Mouse (Mus musculus) embryonic fibroblast, embryonic 13.5 days (primary cell): ENCODE measurements around the gene Mllt3. TPM values are rescaled to one million over a fixed set of nuclear protein-coding genes. Genes with fewer than 3 reads are reported as not detected.

ENCODE experiments used
- H3K27ac ChIP-seq: 2 replicates; pipeline ENCODE4 v1.5.1; 2012; ENCODE audit warnings: low read length, control low read depth, inconsistent platforms; ENCODE audit not compliant: insufficient read depth
- H3K4me1 ChIP-seq: 2 replicates; pipeline ENCODE4 v1.6.1; 2011; ENCODE audit warnings: low read length; ENCODE audit not compliant: control insufficient read depth, insufficient read depth
- H3K4me3 ChIP-seq: 2 replicates; pipeline ENCODE4 v1.5.1; 2011; ENCODE audit warnings: mild to moderate bottlenecking, control low read depth, low read length; ENCODE audit not compliant: insufficient read depth
- CTCF ChIP-seq: IDR thresholded peaks from 2 replicates; pipeline ENCODE4 v1.5.1; 2011; ENCODE audit warnings: mild to moderate bottlenecking, control low read depth, low read length, moderate library complexity, borderline replicate concordance; ENCODE audit not compliant: insufficient read depth
- POLR2A ChIP-seq: IDR thresholded peaks from 2 replicates; pipeline ENCODE4 v1.6.1; 2011; ENCODE audit warnings: low read depth, mild to moderate bottlenecking, control low read depth, low read length, moderate library complexity
- polyA plus RNA-seq: library from polyadenylated mRNA; stranded (reverse); fragments of >200 nt; gene quantifications from 2 replicates; pipeline ENCODE4 v1.2.4, GENCODE M21; 2011; ENCODE audit warnings: low read depth; ENCODE audit not compliant: missing spikeins, insufficient read length

The Mllt3 gene
- polyA plus RNA-seq, 1 experiment, result 42.0 TPM

GRCm38 (mm10) chr4:87767711-87768561 is 265.2 kb downstream of the Mllt3 start:
- no peaks in the 10 kb centered on the region for H3K4me1 ChIP-seq
- H3K27ac ChIP-seq, result no peak overlapping the region
- no peak overlapping the region for H3K4me3 ChIP-seq
- no peak for TF ChIP-seq POLR2A
- TF ChIP-seq CTCF, result no peak

GRCm38 (mm10) chr4:87765729-87766128 is 267.4 kb downstream of the Mllt3 start:
- H3K4me3 ChIP-seq, result no peak overlapping the region
- no peak overlapping the region for H3K27ac ChIP-seq
- TF ChIP-seq CTCF (no peak), POLR2A (no peak)
- no peaks in the 10 kb centered on the region for H3K4me1 ChIP-seq

GRCm38 (mm10) chr4:87761075-87761474 is 272.1 kb downstream of the Mllt3 start:
- H3K4me3 ChIP-seq, result no peak overlapping the region
- TF ChIP-seq POLR2A, result no peak
- no peak for TF ChIP-seq CTCF
- H3K27ac ChIP-seq, result no peak overlapping the region
- no peaks in the 10 kb centered on the region for H3K4me1 ChIP-seq

- no peak overlapping the region for H3K27ac ChIP-seq
- no peak overlapping the region for H3K4me3 ChIP-seq
- H3K4me1 ChIP-seq, result no peaks in the 10 kb centered on the region
- TF ChIP-seq CTCF, result no peak
- no peak for TF ChIP-seq POLR2A
Observed at GRCm38 (mm10) chr4:87760297-87760696, 272.9 kb downstream of the Mllt3 start.

GRCm38 (mm10) chr4:87759625-87760024 is 273.5 kb downstream of the Mllt3 start:
- Histone ChIP-seq H3K27ac (no peak overlapping the region), H3K4me1 (no peaks in the 10 kb centered on the region), H3K4me3 (no peak overlapping the region)
- TF ChIP-seq POLR2A, result no peak
- no peak for TF ChIP-seq CTCF

- no peak overlapping the region for H3K27ac ChIP-seq
- no peak overlapping the region for H3K4me3 ChIP-seq
- no peak for TF ChIP-seq CTCF
- no peak for TF ChIP-seq POLR2A
- no peaks in the 10 kb centered on the region for H3K4me1 ChIP-seq
Observed at GRCm38 (mm10) chr4:87759110-87759509, 274.1 kb downstream of the Mllt3 start.

GRCm38 (mm10) chr4:87751515-87751864 is 281.7 kb downstream of the Mllt3 start:
- H3K27ac ChIP-seq, result no peak overlapping the region
- no peak overlapping the region for H3K4me3 ChIP-seq
- H3K4me1 ChIP-seq, result no peaks in the 10 kb centered on the region
- TF ChIP-seq CTCF (no peak), POLR2A (no peak)

- Histone ChIP-seq H3K27ac (no peak overlapping the region), H3K4me3 (no peak overlapping the region), H3K4me1 (no peaks in the 10 kb centered on the region)
- no peak for TF ChIP-seq POLR2A
Observed at GRCm38 (mm10) chr4:87750856-87751514, 282.2 kb downstream of the Mllt3 start.

GRCm38 (mm10) chr4:87749532-87750234 is 283.5 kb downstream of the Mllt3 start:
- no peak overlapping the region for H3K27ac ChIP-seq
- TF ChIP-seq CTCF (no peak), POLR2A (no peak)
- no peak overlapping the region for H3K4me3 ChIP-seq
- H3K4me1 ChIP-seq, result no peaks in the 10 kb centered on the region

- no peaks in the 10 kb centered on the region for H3K4me1 ChIP-seq
- TF ChIP-seq POLR2A (no peak), CTCF (no peak)
- no peak overlapping the region for H3K27ac ChIP-seq
- H3K4me3 ChIP-seq, result no peak overlapping the region
Observed at GRCm38 (mm10) chr4:87745016-87745645, 288.0 kb downstream of the Mllt3 start.
